Mouse (Mus musculus) cerebellum, adult 9-10 months (tissue): Measurements from ENCODE around the gene Gpn3.
"Not testable (repeated sequence)": the region's sequence is repeated elsewhere in the genome, so short reads cannot be mapped to it uniquely, and the experiment has no call there.

Source experiments
- DNase-seq: peaks from one replicate; pipeline ENCODE4 v3.0.0; 2022

The Gpn3 gene

DNA sequence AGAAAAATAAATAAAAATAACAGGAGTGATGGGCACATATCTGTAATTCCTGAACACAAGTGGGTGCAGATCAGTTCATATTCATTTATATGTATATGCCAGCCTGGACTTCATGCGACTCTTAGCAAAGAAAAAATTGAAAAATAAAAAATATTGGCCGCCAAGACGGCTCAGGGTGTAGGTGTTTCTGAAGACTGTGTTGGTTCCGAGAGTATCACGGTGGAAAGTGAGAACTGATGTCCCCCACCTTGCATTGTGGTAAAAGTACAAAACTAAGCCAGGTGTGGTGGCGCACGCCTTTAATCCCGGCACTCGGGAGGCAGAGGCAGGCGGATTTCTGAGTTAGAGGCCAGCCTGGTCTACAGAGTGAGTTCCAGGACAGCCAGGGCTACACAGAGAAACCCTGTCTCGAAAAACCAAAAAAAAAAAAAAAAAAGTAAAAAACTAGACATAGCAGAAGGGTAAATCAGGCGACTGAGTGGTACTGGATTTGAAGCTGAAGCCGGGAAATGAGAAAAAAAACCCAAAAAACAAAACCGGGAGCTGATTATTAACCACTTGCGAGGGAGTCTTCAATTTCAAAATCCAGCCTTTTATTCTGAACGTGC is 19.6 kb downstream of the Gpn3 start:
- no peak for DNase-seq

DNA sequence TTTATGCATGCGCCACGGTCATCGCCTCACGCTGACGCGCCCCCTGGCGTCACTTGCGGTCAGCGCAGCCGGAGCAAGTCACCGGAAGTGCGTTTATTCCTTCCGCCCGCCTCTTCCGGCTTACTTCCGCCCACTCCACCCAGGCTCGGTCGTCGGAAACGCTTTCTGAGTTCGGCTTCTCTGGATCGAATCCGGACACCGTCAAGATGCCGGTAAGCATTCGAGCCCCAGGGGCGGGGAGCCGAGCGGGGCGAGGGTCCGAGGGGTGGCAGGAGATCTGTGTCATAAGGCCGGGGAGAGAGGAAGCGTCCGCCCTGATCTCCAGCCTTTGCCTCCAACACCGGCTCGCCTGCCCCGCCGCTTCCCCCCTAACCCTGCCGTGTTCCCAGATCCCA is 20.1 kb downstream of the Gpn3 start, which contains the start of gene Arpc3:
Arpc3 (plus strand) TSS at position 93 of the 395 bp plus-strand sequence.
- peak; percentile 90 for DNase-seq

- peak; percentile 44 for DNase-seq
Measured at GRCm38 (mm10) chr5:122392227-122393004, 20.7 kb downstream of the Gpn3 start.

- DNase-seq, result peak; percentile 78
Measured at GRCm38 (mm10) chr5:122393887-122394286, 22.2 kb downstream of the Gpn3 start.

- peak; percentile 18 for DNase-seq
Measured at GRCm38 (mm10) chr5:122396791-122397190, 25.1 kb downstream of the Gpn3 start.

DNA sequence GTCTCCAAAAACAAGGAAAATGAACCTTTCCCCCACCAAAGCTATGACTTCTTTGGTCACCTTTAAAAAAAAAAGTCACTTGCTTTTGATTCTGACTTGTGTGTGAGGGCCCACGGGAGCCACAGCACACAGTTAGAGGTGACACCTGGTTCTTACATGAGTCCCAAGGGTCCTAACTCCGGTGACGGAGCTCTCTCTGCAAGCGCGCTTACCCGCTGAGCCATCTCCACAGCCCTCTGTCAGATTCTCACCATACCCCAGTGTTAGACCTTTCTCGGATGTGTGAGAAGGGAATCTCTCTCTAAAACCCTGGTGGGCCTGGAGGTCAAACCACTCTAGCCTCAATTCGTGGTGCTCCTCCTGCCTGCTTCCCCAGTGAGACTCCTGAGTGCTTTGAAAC is 25.8 kb downstream of the Gpn3 start:
- peak; percentile 7 for DNase-seq

GRCm38 (mm10) chr5:122399871-122400270 is 28.2 kb downstream of the Gpn3 start:
- DNase-seq, result no peak

DNA sequence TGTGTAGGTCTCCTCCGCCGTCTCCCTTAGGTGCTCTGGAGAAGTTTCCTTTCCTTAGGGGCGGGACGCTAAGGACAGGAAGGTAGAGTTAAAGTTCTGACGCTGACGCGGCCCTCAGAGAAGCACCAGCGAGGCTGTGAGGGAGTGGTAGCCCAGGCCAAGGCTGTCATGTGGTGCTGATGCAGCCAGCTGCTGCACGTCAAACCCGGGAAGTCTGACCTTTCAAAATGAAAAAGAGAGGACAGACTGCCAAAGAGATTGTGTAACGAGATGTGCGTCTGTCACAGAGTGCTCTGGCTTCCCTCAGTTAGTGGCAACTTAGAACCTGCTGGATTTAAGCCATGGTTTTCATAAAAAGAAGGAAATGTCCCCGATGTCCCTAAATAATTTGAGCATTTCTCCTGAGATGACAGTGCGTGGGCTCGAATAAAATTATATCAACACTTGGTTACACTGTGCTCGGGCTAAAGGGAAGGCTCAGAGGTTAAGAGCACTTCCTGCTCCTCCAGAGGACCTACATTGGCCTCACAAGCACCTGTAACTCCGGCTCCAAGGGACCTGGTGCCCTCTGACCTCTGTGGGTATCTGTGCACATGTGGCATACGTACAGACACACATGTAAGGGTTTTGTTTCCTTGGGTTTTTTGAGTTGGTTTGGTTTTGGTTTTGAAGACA is 29.1 kb downstream of the Gpn3 start:
- no peak for DNase-seq

DNA sequence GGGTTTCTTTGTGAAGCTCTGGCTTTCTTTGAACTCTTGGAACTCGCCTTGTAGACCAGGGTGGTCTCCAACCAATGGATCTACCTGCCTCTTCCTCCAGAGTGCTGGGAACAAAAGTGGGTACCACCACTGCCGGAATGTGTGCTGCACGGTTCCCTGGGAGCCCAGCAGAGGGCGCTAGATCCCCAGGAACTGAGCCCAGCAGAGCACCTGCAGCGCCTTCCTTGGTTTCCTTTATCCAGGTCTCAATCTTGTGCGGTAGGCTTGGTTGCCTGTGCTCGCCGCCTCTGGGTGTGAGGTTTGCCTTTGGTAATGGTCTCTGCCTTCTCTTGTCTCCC is 29.6 kb downstream of the Gpn3 start:
- DNase-seq, result peak; percentile 81

GRCm38 (mm10) chr5:122402160-122402559 is 30.5 kb downstream of the Gpn3 start:
- no peak for DNase-seq

DNA sequence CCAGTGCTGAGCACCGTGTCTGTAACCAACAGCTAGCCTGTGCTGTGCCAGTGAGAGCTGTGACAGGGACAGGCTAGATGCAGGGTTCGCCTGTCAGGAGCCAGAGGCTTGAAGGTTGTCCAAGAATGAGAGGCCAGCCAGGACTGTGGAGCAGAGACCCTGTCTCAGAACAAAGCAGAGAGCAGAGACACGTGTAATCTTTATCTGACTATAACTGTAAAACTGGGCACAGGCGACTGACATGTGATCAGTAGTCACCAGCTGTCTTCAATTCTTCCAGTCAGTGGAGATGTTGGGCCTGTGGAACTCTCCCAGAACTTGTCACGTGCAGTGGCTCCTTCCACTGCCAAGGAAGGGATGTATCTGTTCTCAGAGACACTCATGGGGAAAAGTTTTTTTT is 31.1 kb downstream of the Gpn3 start:
- no peak for DNase-seq

- DNase-seq, result no peak
Measured at GRCm38 (mm10) chr5:122403362-122403761, 31.7 kb downstream of the Gpn3 start.

DNA sequence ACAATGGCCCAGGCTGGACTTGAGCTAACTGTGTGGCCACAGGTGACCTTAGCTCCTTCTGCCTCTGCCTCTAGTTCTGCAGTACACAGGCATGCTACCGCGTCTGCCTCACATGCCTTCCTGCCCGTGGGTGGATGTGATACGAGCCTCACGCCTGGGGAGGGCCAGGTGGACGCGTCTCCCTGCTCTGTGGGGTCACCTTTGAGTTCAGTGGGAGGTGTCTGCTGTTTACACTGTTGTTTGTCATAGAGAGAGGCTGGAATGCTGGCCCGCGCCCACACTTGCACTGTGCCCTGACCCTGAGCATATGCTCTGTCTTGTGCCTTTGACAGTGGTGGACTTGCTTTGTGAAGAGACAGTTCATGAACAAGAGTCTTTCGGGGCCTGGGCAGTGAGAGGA is 33.9 kb downstream of the Gpn3 start:
- no peak for DNase-seq

DNA sequence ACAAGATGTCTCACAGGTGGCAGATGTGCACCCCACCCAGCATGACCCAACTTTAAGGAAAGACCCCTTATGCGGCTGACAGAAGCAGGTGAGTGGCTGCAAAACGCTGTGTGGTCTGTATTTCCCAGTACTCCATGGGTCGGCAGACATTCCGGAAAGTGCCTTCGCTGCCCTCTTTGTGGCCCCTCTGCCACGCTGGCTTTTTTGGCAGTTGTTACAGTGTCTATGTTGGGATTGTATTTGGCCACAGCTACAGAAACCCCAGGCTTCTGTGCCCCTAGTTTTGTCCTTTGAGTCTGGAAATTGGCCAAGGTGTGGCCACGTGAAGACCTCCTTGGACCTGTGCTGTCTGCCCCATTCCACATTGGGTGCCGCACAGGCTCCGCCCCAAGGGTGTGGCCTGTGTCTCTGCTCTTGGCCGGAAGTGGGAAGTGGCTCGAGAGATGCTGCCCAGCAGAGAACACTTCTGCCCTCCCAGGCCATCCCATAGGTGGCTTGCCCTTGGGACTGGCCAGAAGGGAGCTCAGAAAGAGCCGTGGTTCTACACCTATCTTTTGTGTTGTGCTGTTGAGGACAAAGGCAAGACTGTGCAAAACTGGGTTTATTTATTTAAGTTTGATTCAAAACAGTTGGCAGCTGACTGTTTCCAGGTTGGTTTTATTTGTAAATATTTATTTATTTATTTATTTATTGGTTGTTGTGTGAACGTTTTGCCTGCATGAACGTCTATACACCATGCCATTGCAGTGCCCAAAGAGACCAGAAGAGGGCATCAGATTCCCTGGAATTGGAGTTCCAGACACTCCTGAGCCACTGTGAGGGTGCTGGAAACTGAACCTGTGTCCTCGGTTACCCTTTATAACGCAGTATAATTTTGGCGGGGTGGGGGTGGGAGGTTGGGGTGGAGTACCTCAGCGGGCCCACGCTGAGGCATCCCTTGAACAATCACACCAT is 38.3 kb downstream of the Gpn3 start:
- DNase-seq, result no peak

DNA sequence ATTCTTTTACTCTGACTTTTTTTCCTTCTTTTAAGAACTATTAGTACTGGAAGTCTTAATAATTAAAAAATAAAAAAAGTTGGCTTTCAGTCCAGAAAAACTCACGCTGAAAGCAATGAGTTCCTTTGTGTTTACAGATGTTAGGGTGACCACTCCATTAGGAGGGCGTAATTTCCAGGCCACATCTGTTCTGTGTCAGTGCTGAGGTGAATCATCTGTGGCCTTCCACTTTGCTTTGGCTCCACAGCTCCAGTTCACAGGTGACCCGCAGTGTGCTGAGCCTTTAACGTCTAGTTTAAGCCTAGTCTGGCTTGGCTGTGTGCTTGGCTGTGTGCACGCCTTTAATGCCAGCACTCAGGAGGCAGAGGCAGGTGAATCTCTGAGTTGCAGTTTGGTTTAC is 40.2 kb downstream of the Gpn3 start:
- no peak for DNase-seq

DNA sequence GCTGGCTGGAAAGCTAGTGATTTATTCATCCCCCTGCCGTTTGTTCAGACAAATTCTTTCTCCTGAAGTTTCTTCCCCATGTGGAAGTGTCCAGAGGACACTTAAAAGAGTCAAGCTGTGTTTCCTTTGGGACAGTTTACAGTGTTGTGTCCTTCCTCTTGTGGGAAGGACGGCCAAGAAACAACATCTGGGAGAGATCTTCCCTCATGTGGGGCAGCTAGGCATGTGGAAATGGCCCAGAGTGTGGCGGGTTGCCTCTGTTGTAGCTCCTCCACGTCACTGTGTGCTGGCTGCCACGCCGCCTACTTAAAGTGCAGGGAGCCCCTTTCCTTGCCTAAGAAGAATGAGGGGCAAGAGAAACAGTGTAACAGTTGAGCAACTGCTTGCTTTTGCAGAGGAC is 41.1 kb downstream of the Gpn3 start:
- DNase-seq, result no peak

GRCm38 (mm10) chr5:122414351-122414750 is 42.7 kb downstream of the Gpn3 start:
- no peak for DNase-seq

GRCm38 (mm10) chr5:122415465-122415864 is 43.8 kb downstream of the Gpn3 start:
- no peak for DNase-seq

DNA sequence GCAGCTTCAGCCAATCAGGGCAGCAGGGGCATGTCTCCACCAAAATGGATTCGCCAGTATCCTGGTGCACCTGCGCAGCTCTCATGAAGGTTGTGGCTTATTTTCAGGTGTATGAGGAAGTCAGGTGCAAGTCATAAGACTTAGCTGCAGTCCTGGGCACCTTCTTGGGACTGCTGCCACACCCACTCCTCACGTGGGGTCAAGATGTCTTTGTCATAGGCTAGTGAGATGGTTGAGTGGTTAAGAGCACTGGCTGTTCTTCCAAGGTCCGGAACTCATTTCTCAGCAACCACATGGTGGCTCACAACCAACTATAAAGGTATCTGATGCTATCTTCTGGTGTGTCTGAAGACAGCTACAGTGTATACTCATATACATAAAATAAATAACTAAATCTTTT is 49.0 kb downstream of the Gpn3 start:
- not testable (repeated sequence) for DNase-seq

DNA sequence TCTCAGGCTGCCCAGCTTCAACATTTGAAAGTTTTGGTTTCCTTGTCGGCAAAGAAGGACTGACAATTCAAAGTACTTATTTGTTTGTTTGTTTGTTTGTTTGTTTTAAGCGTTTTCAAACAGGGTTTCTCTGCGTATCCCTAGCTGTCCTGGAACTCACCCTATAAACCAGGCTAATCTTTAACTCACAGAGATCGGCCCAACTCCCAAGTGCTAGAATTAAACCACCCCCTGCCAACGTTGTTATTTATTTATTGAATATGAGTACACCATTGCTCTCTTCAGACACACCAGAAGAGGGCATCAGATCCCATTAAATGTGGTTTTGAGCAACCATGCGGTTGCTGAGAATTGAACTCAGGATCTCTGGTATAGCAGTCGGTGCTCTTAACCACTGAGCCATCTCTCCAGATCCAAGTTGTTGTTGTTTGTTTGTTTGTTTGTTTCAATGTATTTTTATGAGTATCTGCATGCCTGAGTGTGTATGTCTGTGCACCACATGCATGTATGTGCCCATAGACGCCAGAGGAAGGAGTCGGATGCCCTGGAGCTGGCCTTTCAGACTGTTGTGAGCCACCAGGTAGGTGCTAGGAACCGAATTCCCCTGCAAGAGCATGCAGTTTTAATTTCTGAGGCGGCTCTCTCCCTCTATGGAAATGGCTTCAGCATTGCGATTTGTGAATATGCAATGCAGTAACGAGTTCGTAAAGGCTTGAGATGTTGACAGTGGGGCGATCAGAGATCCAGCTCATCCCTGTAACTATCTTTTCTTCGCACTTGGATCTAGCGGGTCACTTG is 49.8 kb downstream of the Gpn3 start, which contains the start of gene Anapc7:
Anapc7 (plus strand) TSS at position 423 of the 798 bp plus-strand sequence.
- no peak for DNase-seq

- DNase-seq, result peak; percentile 87
Measured at GRCm38 (mm10) chr5:122422071-122422964, 50.6 kb downstream of the Gpn3 start.
